Mouse (Mus musculus) left cerebral cortex, postnatal 10 days (tissue): ENCODE results near the gene Spns3. TPM values are rescaled to one million over a fixed set of nuclear protein-coding genes. Genes with fewer than 3 reads are reported as not detected.

Experiments
- DNase-seq, 2 experiments: peaks; one replicate each; pipeline ENCODE4 v3.0.0; 2021 to 2022; ENCODE audit warnings: low spot score in 2 of 2, mixed read lengths in 1 of 2; ENCODE audit errors: extremely low spot score in 1 of 2
- intact Hi-C: fragments of 180-260 bp; cut with DNase I; formaldehyde crosslinking; loops from one replicate; pipeline ENCODE4 v1.15.1; 2025
- total RNA-seq, 2 experiments: library from RNA; stranded (reverse); gene quantifications; 2 replicates each; pipeline ENCODE4 v1.2.3; 2021

Spns3 gene
- total RNA-seq, 2 experiments from 2014 or later: 0.11 TPM; not detected in 1

DNA sequence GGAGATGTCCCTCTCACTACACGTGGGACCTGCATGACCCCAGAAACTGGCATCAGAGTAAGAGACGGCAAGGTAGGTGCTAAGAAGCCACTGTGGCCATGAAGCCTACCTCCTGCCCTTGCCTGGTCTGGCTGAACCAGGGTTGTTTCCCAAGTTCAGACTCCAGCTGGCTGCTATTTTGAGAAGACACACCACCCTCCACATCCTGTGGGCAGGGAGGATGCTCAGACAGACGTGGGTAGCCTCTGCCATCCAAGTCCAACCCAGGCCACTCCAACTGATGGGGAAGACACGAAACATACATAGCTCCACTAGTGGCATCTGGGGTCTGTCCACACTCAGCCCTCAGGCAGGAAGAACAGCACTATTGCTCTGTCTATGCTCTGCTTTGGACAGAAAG lies 80.3 kb downstream of the Spns3 start:
- intact Hi-C loops: no loop called here
- DNase-seq: no peak

- DNase-seq: peak; percentile 55 to 91
- intact Hi-C loops: no loop called here
Observed at GRCm38 (mm10) chr11:72469217-72469616, 81.1 kb downstream of the Spns3 start.

DNA sequence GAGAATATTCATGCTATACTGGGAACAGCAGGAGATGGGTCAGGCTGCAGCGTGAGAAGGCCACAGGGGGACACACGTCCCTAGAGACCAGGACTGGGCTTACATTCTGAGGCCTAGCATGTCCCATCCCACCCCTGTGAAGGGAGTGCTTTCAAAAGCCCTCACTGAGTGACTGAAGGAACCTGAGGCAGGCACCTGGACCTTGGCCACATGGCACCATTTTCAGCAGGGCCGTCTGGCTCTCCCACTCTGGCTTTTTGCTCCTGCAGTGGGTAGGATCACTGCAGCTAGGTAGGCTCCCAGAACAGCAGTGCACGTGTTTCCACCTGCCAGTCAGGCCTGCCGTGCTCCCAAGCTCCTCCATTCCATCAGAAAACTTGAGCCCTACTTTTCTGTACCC lies 81.8 kb downstream of the Spns3 start:
- DNase-seq: no peak
- intact Hi-C loops: no loop called here

DNA sequence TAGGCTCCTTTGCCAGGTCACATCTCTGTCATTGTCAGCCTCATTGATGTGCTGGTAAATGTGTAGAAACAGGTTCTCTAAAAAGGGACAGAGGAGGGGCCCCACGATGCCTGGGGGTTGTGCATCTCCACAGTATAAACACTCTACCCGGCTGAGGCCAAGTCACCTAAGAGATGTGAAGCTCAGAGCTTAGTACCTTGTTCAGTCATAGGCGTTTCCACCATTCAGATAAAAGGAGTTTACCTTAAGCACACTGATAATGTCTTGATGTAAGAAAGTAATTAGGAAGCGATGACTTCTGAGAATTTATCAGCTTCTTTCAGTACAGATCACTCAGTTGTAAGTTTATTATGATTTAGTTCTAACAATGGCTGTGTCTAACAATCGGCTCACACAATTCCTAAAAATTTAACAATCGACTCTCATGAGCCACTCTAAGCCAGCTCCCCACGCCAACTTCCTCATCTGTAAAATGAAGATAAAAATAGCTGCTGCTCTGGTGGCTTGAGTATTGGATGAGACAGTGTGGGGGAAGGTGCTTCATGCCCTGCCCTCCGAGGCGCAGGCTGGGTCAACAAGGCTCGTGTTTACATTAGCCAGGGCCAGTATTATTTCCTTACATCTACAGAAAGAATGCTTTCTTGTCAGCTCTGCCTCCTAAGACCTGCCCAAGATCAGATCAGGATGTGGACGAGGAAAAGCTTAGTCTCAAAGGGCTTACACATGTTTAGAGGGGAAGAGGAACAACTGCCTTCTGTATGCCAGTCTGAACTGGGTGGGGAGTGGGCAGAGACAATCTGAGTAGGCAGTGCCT lies 83.4 kb downstream of the Spns3 start:
- peak in 1 of 2 experiments; percentile 64 for DNase-seq
- intact Hi-C loops: no loop called here

DNA sequence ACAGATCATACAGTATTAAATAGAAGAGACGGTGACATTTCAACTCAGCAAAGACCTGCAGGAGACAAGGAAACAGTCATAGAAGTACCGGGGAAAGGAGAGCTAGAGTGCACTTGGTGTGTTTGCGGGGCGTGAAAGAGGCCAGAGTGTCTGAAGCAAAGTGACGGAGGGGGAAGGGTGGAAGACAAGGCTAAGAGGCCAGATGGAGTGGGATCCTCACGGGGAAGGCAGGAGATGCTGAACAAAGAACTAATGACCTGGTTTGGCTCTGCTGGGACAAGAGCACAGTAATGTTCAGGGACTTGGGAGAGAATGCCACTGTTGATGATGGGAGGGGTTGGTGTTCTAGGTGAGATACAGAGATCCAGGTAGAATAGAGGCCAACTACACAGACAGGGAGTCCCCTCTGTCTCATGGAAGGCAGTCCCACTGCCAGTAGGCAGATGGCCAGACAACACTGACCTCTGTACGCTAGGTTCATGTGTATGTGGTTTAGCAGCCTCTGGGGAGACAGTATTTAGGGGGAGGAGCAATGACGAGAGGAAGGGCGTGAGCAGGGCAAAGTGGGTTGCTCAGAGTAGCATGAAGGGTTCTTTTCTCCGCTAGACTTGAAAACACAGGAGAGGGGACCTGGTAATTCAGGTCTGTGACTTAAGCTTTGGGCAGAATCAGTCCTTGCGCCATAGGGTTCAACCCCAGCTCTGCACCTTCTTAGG lies 84.2 kb downstream of the Spns3 start:
- intact Hi-C loops: no loop called here
- no peak for DNase-seq

- DNase-seq: no peak
- intact Hi-C loops: no loop called here
Observed at GRCm38 (mm10) chr11:72464821-72465220, 85.5 kb downstream of the Spns3 start.

- intact Hi-C loops: no loop called here
Observed at GRCm38 (mm10) chr11:72461500-72461981, 88.8 kb downstream of the Spns3 start.

DNA sequence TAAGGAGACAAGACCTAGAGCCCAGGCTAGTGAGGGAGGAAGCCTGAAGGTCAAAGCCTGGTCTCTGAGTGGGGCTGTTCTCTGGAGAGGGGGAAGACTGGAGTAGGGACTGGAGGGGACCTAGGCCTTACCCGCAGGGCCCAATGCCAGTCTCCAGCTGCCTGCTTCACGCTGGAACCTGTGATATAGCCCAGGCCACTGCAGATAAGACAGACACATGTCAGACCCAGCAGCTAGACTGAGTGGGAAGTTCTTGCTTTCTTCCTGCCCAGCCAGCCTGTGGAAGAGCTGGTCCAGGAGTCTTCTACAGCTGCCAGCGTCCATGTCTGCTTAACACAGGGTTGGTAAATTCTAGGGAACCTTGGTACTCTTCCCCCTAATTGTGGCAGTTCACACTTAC lies 91.8 kb downstream of the Spns3 start:
- no peak for DNase-seq
- intact Hi-C loops: no loop called here

More at GRCm38 (mm10) chr11:72461500-72461981, 88.8 kb downstream of the Spns3 start:
- DNase-seq: peak in 1 of 2 experiments; percentile 59

GRCm38 (mm10) chr11:72457995-72458496 lies 92.3 kb downstream of the Spns3 start:
- DNase-seq: peak in 1 of 2 experiments; percentile 74
- intact Hi-C loops: no loop called here

GRCm38 (mm10) chr11:72455694-72456093 lies 94.6 kb downstream of the Spns3 start:
- intact Hi-C loops: no loop called here
- DNase-seq: peak in 1 of 2 experiments; percentile 61

- intact Hi-C loops: no loop called here
- no peak for DNase-seq
Observed at GRCm38 (mm10) chr11:72453105-72453953, 97.0 kb downstream of the Spns3 start.

- no peak for DNase-seq
- intact Hi-C loops: no loop called here
Observed at GRCm38 (mm10) chr11:72452140-72452665, 98.1 kb downstream of the Spns3 start.

GRCm38 (mm10) chr11:72447475-72447874 lies 102.8 kb downstream of the Spns3 start:
- intact Hi-C loops: loop anchor here (5.0 kb wide), 1 partner anchor 115 kb away; no protein-coding TSS in a partner anchor
- peak in 1 of 2 experiments; percentile 40 for DNase-seq

DNA sequence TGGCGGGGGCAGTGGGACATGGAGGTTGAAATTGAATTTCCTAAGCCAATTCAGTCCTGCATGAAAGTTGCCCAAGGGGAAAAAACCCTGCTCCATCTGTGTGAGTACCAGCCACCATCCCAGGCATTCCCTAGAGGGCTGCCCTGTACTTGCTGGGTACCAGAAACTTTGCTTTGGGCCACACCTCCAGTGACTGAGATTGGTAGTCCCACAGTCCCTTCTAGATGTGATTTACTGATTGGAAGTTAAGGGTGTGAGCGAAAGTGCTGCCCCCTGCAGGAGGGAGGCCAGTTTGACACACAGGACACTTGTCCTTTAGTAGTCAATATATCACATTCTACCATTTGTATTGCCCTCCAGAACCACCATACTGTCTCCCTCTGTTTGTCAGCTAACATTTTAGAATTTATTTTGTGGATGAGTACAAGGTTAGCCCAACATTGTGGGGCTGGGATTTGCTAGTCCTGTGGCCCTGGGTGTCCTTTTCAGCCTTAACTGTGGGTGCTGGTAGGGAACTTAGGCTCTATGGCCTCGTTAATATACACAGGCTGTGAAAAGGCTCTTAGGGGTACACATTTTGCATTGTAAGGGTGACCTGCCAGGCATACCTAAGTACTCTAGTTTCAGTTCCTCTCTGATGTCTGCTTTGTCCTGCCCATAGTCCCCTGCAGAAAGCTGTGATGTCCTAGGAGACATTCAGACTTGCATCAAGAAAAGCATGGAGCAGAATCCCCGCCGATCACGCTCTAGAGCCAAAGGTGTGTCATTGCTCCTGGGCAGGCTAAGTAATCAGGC lies 103.8 kb downstream of the Spns3 start:
- intact Hi-C loops: loop anchor here (5.0 kb wide), 1 partner anchor 116 kb away; no protein-coding TSS in a partner anchor
- DNase-seq: peak in 1 of 2 experiments; percentile 59
